Mouse (Mus musculus): ENCODE results near the gene Hepacam2. TPM values are rescaled to one million over a fixed set of nuclear protein-coding genes. Genes with fewer than 3 reads are reported as not detected.
"Not testable (repeated sequence)": the region's sequence is repeated elsewhere in the genome, so short reads cannot be mapped to it uniquely, and the experiment has no call there.

The Hepacam2 gene
- total and polyA plus RNA-seq, 2 experiments from 2014 or later, result not detected

- DNase-seq (ENCODE audit: low spot score) (no peak), ATAC-seq (ENCODE audit: insufficient read depth, low read depth) (no peak)
- Histone ChIP-seq H3K9ac (replicated peaks; ENCODE audit: low read depth, low read length) (no peak overlapping the region), H3K4me2 (ENCODE audit: low read depth, low read length) (no peak overlapping the region), H3K36me3 (replicated peaks; ENCODE audit: control insufficient read depth, insufficient read depth, low read length) (no peaks in the 10 kb centered on the region), H3K4me3 (ENCODE audit: low read depth, low read length) (no peak overlapping the region), H3K27ac (ENCODE audit: low read depth) (no peak overlapping the region), H3K27me3 (ENCODE audit: control insufficient read depth, insufficient read depth, low read length) (no peaks in the 10 kb centered on the region), H3K9me3 (replicated peaks; ENCODE audit: control insufficient read depth, low read length) (no peaks in the 10 kb centered on the region), H3K4me1 (ENCODE audit: control insufficient read depth, insufficient read depth) (no peaks in the 10 kb centered on the region)
- no peak for TF ChIP-seq EP300 (IDR thresholded peaks at IDR 0.05; ENCODE audit: low read depth)
- TF ChIP-seq CTCF (IDR thresholded peaks at IDR 0.05; ENCODE audit: low read depth), result no peak
These were observed 62.0 kb downstream of the Hepacam2 start for GRCm38 (mm10) chr6:3436087-3436486.

DNA sequence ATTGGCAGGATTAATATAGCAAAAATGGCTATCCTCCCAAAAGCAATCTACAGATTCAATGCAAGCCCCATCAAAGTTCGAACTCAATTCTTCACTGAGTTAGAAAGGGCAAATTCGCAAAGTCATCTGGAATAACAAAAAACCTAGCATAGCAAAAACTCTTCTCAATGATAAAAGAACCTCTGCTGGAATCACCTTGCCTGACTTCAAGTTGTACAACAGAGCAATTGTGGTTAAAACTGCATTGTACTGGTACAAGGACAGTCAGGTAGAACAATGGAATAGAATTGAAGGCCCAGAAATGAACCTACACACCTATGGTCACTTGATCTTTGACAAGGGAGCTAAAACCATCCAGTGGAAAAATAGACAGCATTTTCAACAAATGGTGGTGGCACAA, 67.1 kb downstream of the Hepacam2 start:
- H3K27me3 ChIP-seq (ENCODE audit: control insufficient read depth, insufficient read depth, low read length); H3K36me3 ChIP-seq (replicated peaks; ENCODE audit: control insufficient read depth, insufficient read depth, low read length); H3K4me3 ChIP-seq (ENCODE audit: low read depth, low read length); H3K4me1 ChIP-seq (ENCODE audit: control insufficient read depth, insufficient read depth); ATAC-seq (ENCODE audit: insufficient read depth, low read depth); DNase-seq (ENCODE audit: low spot score); H3K4me2 ChIP-seq (ENCODE audit: low read depth, low read length); H3K27ac ChIP-seq (ENCODE audit: low read depth); H3K9me3 ChIP-seq (replicated peaks; ENCODE audit: control insufficient read depth, low read length); H3K9ac ChIP-seq (replicated peaks; ENCODE audit: low read depth, low read length): not testable (repeated sequence)
- WGBS, result 61% methylated on average over 2 of the region's 2 CpGs

GRCm38 (mm10) chr6:3427047-3427446, 71.1 kb downstream of the Hepacam2 start:
- H3K4me3 ChIP-seq (ENCODE audit: low read depth, low read length), result no peak overlapping the region
- ATAC-seq (ENCODE audit: insufficient read depth, low read depth), result no peak
- H3K9me3 ChIP-seq (replicated peaks; ENCODE audit: control insufficient read depth, low read length), result no peaks in the 10 kb centered on the region
- 69% methylated on average over 1 of the region's 1 CpGs for WGBS
- no peak for DNase-seq (ENCODE audit: low spot score)
- no peaks in the 10 kb centered on the region for H3K4me1 ChIP-seq (ENCODE audit: control insufficient read depth, insufficient read depth)
- H3K36me3 ChIP-seq (replicated peaks; ENCODE audit: control insufficient read depth, insufficient read depth, low read length), result no peaks in the 10 kb centered on the region
- no peak for TF ChIP-seq CTCF (IDR thresholded peaks at IDR 0.05; ENCODE audit: low read depth)
- no peak for TF ChIP-seq EP300 (IDR thresholded peaks at IDR 0.05; ENCODE audit: low read depth)
- no peak overlapping the region for H3K9ac ChIP-seq (replicated peaks; ENCODE audit: low read depth, low read length)
- no peaks in the 10 kb centered on the region for H3K27me3 ChIP-seq (ENCODE audit: control insufficient read depth, insufficient read depth, low read length)
- no peak overlapping the region for H3K4me2 ChIP-seq (ENCODE audit: low read depth, low read length)
- no peak overlapping the region for H3K27ac ChIP-seq (ENCODE audit: low read depth)

- DNase-seq (ENCODE audit: low spot score); H3K9me3 ChIP-seq (replicated peaks; ENCODE audit: control insufficient read depth, low read length); H3K27ac ChIP-seq (ENCODE audit: low read depth); H3K4me3 ChIP-seq (ENCODE audit: low read depth, low read length); H3K27me3 ChIP-seq (ENCODE audit: control insufficient read depth, insufficient read depth, low read length); H3K4me1 ChIP-seq (ENCODE audit: control insufficient read depth, insufficient read depth); H3K9ac ChIP-seq (replicated peaks; ENCODE audit: low read depth, low read length); ATAC-seq (ENCODE audit: insufficient read depth, low read depth); H3K4me2 ChIP-seq (ENCODE audit: low read depth, low read length); H3K36me3 ChIP-seq (replicated peaks; ENCODE audit: control insufficient read depth, insufficient read depth, low read length): not testable (repeated sequence)
These were observed 72.8 kb downstream of the Hepacam2 start for GRCm38 (mm10) chr6:3425333-3425732.

GRCm38 (mm10) chr6:3424613-3425277, 73.4 kb downstream of the Hepacam2 start:
- H3K27ac ChIP-seq (ENCODE audit: low read depth); DNase-seq (ENCODE audit: low spot score); H3K4me2 ChIP-seq (ENCODE audit: low read depth, low read length); H3K27me3 ChIP-seq (ENCODE audit: control insufficient read depth, insufficient read depth, low read length); H3K9me3 ChIP-seq (replicated peaks; ENCODE audit: control insufficient read depth, low read length); H3K4me3 ChIP-seq (ENCODE audit: low read depth, low read length); H3K4me1 ChIP-seq (ENCODE audit: control insufficient read depth, insufficient read depth); H3K9ac ChIP-seq (replicated peaks; ENCODE audit: low read depth, low read length); H3K36me3 ChIP-seq (replicated peaks; ENCODE audit: control insufficient read depth, insufficient read depth, low read length): not testable (repeated sequence)
- WGBS, result 9% methylated on average over 1 of the region's 4 CpGs
- peak; percentile 64; the same call in 1 of the 2 replicates for ATAC-seq (ENCODE audit: insufficient read depth, low read depth)

Other genes with a start within 250 kb of the Hepacam2 start
- gene Samd9l, start 98.7 kb downstream of the Hepacam2 start, total RNA-seq (2014; rRNA removed; ENCODE audit: low replicate concordance), result 4.4 and 44.3 TPM in 2 replicates
- 2.9 and 3.1 TPM in 2 replicates for gene Samd9l, start 98.7 kb downstream of the Hepacam2 start, polyA plus RNA-seq (2015; fragmentation: Nextera tagmentation; extraction: Ambion mirVana)
- 10.3 and 39.6 TPM in 2 replicates for gene Vps50, start 84 bp upstream of the Hepacam2 start, total RNA-seq (2014; rRNA removed; ENCODE audit: low replicate concordance)
- 14.3 and 14.9 TPM in 2 replicates for gene Vps50, start 84 bp upstream of the Hepacam2 start, polyA plus RNA-seq (2015; fragmentation: Nextera tagmentation; extraction: Ambion mirVana)

Measured in heart, postnatal 0 days (tissue).